Mouse (Mus musculus): ENCODE results near the gene Nphp3.

GRCm38 (mm10) chr9:104070241-104070640, 67.9 kb downstream of the Nphp3 start:
- no peak for TF ChIP-seq EP300 (IDR thresholded peaks at IDR 0.05; ENCODE audit: low read depth)
- no peak for TF ChIP-seq CTCF (IDR thresholded peaks at IDR 0.05; ENCODE audit: low read depth)
